Mouse (Mus musculus): Measurements from ENCODE around the gene Rnpepl1. TPM values are rescaled to one million over a fixed set of nuclear protein-coding genes. Genes with fewer than 3 reads are reported as not detected.

Rnpepl1 gene
- 43.1 and 48.1 TPM in 2 replicates for polyA plus RNA-seq (2012; rRNA removed)

DNA sequence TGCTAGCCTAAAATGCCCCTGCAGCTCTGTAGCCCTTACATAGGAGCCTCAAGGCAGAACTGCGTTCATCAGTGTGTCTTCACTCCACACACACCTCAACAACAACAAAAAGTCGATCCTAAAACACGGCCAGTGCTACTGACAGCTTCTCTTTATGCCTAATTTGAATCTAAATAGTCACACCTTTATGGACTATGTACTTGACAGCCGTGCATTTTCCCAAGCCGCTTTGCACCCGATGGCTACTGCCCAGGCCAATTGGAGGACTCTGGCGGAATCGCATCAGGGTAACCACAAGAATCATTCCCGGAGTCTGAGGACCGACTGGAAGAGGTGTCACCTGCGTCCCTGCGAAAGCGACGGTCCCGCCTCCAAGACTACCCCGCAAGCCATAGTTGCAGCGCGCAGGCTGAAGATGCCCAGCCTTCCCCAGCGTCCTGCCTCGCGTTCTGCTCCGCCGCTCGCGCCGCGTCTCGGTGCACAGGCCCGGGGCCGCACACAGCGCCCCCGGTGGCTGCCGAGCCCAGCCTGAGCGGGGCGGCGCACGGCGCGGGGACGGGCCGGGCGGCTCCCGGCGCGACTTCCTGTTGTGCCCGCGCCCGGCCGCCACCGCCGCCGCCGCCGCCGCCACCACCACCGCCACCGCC lies at the start of gene Rnpepl1:
TSS of gene Rnpepl1 (plus strand) at position 545 of the 647 bp plus-strand sequence.
- DNase-seq (ENCODE audit: extremely low spot score in 1 of 2, low spot score in 1 of 2): peak in 1 of 2 experiments; percentile 78

DNA sequence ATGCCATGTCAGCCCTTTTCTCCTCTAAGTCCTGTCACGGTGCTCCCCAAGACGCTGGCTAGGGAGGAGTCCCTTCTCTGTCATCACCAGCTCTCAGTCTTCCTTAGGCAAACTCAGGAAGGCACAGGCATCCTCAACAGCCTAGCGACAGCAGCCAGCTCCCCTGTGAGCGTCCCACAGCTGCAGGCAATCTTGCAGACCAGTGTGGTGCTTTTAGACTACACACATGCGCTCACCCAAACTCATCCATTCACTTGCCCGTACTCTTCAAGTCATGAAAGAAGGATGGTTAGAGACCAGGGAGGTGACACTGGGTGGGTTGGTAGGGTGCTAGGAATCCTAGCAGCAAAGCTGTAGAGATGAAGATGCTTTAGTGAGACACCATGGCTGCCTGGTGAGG lies 49.1 kb upstream of the Rnpepl1 start:
- DNase-seq (ENCODE audit: extremely low spot score in 1 of 2, low spot score in 1 of 2): no peak

DNA sequence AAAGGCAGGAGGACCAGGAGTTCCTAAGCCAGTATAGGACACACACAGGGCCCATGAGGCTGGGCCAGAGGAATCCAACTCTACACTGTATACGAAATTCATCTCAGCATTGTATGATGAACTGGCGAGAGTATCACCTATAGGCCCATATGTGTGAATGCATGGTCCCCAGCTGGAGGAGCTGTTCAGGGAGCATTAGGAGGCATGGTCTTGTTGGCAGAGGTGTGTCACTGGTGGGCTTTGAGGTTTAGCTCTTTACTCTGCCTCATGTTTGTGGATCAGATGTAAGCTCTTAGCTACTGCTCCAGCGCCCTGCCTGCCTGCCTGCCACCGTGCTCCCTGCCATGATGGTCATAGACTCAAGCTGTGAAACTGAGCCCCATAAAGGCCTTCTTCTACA lies 47.3 kb upstream of the Rnpepl1 start:
- no peak for DNase-seq (ENCODE audit: extremely low spot score in 1 of 2, low spot score in 1 of 2)

DNA sequence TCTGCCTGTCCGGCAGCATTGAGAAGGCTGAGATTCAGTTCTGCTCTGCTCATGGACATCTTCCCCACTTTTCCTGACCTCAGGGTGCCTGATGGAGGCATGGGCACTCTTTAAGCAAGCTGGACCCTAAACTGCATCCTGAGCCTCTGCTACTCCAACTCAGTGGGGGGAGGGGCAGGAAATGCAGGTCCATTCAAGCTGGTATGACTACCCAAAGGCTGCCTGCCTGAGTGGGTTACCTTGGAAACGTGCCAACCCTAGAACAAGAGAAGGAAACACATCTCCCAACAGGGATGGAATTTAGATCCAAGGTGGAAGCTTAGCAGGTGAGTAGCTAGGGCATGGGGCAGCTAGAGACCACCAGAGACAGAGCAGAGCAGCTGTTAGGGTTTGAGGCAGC lies 44.4 kb upstream of the Rnpepl1 start:
- no peak for DNase-seq (ENCODE audit: extremely low spot score in 1 of 2, low spot score in 1 of 2)

DNA sequence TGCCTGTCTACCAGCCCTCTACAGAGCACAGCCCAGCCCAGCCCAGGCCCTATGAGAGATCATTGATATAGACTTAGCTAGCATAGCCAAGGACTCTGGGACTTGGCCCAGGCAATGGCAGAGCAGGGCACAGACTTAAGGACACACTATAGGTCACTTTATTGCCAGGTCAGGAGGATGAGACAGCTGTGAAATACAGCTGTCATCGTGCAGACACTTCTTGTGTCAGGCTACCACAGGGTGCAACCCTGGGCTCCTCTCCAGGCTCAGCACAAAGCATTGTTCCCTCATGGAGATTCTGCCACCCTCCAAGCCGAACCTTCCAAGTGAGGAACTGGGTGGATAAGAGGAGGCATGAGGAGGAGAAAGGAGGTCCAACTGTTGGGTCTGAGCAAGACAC lies 40.6 kb upstream of the Rnpepl1 start:
- no peak for DNase-seq (ENCODE audit: extremely low spot score in 1 of 2, low spot score in 1 of 2)

DNA sequence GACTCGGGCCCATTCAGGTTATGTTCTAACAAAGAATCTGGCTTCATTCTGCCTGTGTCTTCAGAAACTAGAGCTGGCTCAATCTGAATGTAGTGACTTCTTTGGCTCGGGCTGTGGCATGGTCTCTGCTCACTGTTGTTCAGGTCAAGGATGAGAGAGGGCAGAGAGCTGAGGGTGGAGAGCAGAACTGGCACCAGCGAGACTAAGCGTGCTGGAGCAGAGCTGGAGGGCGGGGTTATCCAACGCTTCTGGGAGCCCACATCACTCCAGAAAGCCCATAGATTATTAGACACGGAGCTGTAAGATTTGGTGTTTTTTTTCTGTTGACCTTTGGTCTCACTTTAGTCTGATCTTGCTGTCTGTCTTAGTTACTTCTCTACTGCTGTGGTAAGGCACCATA lies 37.9 kb upstream of the Rnpepl1 start:
- no peak for DNase-seq (ENCODE audit: extremely low spot score in 1 of 2, low spot score in 1 of 2)

DNA sequence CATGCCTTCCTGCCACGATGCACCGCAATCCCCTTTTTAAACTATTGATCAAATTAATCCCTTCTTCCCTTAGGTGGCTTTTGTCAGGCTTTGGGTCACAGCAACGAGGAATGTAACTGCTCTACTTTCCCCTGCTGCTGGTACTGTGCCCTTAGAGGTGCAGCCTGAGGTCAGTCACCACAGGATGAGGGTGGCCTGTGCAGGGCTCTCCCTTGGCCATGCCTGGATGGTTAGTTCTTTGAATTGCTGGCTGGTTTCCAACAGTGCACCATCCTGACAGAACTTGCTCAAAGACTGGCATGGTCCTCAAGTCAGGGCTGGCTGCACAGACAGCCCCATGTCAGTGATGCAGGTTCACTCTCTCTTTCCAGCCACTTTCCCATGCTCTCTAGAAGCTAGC lies 36.6 kb upstream of the Rnpepl1 start:
- no peak for DNase-seq (ENCODE audit: extremely low spot score in 1 of 2, low spot score in 1 of 2)

DNA sequence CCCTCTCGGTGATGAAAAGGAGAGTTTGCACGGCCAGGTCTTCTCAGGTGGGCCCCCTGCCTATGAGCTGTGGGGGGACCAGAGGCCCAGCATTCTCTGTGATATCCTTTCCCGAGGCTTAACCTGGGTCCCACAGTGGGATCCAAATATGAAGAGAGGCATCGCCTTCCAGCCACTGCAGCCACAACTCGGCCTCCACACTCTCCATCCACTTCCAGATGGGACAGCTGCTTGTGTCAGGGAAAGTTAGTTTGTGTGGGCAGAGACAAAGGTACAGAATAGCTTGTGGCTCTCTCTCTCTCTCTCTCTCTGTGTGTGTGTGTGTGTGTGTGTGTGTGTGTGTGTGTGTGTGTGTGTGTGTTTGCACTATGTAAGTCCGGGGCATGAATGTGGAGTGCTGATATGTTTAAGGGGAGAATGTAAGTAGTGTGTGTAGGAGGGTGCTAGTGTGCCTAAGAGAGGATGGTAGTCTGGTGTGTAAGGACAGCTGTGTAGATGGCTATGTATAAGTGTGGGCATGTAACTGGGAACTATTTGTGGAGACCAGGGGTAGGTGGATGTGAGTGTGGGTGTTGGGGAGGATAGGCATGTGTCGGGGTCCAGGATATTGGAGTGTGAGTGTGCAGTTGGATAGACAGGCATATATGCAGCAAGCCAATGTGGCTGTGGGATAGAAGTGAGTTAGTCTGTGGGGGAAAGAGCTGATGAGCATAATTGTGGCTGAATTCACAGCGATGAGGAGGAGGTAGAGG lies 35.0 kb upstream of the Rnpepl1 start:
- peak; percentile 33 to 43 for DNase-seq (ENCODE audit: extremely low spot score in 1 of 2, low spot score in 1 of 2)

DNA sequence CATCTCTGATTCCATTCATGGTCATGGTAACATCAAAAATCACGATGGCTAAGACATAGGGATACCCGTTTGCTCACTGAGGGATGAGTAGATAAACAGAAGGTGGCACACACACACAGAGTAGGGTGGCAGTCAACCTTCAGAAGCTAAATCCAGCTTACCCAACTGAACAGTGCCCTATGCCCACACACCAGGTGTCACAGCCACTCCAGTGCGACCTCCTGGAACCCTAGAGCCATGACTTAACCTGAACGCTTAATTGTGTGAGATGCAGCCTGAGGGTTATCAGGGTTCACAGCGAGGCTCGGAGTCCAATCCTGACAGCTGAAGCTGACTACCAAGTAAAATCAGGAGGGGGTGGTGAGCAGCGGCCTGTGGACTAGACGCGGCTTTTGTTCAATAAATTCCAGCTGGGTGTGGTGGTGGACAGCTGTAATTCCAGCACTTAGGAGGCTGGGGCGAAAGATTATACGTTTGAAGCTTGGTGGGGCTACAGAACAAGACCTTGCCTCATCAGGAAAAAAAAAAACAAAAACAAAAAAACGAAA lies 33.1 kb upstream of the Rnpepl1 start:
- no peak for DNase-seq (ENCODE audit: extremely low spot score in 1 of 2, low spot score in 1 of 2)

DNA sequence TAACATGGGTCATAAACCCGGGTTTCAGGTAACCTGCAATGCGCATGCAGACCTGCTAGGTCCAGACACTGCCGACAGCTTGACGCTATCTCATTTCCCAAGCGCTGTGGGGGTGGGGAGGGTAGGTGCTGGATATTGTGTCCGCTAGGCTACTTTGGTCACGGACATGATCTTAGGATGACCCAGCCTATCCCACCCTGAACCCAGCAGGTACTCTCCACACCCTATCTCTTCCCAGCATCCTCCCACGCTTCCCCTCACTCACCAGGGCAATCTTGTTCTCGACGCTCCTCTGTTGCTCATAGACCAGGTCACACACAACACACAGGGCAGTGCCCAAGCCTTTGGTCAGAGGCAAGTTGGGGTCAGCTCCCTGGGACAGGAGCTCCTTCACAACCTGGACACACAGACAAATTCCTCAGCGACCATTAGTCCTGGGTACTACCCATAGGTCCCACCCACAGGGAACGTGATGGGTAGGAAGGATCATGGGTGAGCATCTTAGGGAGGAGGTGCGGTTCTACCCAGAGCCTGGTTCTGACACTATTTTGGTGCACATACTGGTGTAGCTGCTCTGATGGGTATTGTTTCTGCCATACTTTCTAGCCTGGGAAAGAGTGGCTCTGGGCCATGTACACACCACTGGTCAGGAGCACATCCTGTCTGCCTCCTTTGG lies 32.4 kb upstream of the Rnpepl1 start:
- DNase-seq (ENCODE audit: extremely low spot score in 1 of 2, low spot score in 1 of 2): no peak

DNA sequence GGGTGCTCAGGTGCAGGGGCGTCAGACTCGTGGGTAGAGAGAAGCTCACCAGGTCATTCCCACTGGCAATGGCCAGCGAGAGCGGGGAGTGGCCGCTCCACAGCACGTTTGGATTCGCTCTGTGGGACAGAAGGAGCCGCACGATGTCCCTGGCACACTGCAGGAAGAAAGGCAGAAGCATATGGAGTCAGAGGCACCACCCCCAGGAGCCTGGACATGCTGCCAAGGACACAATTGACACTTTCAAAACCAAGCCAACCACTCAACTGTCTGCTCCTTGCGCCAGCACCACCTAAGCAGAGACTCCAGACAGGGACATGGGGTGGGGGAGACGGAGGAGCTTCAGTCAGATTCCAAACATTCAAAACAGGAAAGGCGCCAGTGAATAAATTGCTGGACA lies 31.3 kb upstream of the Rnpepl1 start:
- DNase-seq (ENCODE audit: extremely low spot score in 1 of 2, low spot score in 1 of 2): peak; percentile 55 to 63

DNA sequence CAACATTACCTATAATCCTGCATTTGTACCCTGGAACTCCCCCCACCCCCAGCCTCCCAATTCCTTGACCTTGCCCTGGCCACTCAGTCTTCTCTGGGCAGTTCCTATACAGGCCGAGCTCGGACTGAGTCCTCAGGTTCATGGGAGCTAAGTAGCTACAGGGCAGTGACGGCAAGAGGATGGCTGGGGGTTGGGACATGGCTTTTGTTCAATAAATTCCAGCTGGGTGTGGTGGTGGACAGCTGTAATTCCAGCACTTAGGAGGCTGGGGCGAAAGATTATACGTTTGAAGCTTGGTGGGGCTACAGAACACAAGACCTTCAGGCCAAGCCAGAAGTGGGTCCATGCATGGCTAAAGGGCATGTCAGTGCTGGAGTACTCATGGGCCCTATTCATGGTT lies 30.5 kb upstream of the Rnpepl1 start:
- DNase-seq (ENCODE audit: extremely low spot score in 1 of 2, low spot score in 1 of 2): no peak

DNA sequence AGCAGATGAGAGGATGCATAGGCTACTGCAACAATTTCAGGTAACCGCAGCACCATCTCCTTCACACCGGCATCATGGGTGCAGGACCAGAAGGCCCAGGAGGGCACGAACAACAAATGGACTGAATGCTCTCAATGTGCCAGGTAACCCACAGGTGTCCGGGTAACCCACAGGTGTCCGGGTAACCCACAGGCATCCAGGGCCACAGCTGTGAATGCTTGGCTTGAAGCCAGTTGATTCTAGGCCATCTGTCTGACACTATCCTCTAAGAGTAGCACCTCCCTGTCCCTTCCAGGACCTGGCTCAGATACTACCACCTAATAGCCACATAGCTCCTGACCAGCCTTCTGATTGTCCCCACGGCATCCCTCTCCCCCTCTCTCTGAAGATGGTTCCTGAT lies 28.6 kb upstream of the Rnpepl1 start:
- no peak for DNase-seq (ENCODE audit: extremely low spot score in 1 of 2, low spot score in 1 of 2)

DNA sequence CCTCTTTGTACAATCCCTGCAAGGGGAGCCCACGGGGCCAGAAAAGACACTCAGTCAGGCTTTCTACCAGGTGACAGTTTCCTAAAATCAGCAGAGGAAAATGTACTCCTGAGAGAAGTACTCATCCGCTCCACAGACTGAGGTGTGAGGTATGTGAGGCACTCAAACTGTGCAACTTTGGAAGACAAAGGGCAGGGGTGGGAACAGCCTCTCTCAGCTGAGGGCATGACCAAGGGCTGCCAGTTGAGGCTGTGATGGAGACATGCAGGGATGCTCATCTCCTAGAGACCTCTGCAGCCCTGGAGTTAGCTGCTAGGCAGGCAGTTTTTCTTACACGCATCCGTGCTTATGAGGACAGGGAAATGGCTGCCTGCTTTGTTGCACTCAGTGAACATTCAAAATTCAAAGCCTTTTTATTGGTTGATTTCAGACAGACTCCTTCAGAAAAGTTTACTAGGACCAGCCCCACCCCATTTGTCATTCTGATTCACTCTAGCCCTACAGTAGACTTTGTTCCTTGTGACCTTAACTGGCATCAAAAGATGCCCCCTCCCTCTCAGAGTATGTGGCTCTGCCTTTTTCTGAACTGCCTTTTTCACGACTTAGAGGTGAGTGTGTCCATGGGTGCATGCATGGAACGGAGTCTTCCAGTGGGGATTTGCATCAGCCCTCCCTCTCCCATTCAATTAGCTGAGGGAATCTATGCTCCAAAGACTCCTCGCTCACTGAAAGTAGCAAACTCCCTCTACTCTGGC lies 21.5 kb upstream of the Rnpepl1 start:
- DNase-seq (ENCODE audit: extremely low spot score in 1 of 2, low spot score in 1 of 2): no peak

DNA sequence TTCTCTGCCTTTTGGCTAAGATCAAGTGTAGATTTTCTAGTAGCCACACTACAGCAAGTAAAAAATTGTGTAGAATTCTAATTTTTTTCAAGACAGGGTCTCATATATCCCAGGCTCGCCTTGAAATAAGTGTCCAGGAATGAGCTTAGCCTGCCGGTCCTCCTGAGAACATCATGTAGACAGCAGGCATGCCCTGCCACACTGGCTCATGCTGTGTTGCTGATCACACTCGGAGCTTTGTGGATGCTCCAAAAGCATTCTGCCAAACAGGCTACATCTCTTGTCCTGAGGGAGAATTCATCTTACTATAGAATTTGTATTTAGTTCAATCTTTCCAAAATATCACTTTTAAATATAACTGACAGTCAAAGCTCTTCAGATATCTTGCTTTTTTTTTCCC lies 17.8 kb upstream of the Rnpepl1 start:
- DNase-seq (ENCODE audit: extremely low spot score in 1 of 2, low spot score in 1 of 2): no peak

DNA sequence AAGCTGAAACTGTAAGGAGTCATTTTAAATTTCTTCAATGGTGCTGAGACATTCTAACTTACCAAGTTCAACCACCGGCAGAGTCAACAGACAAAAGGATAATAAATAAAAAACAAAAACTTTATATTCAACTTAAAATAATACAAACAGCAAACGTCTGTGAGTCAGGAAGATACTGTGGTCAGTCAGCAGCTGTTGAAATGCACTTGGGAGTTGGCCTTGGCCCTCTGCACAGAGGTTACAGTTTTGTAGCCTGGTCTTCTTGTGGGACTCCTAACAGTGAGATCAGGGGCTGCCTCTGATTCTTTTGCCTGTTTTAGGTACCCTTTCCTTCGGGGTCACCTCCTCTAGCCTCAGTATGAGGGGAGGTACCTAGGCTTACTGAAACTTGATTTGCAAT lies 16.7 kb upstream of the Rnpepl1 start:
- DNase-seq (ENCODE audit: extremely low spot score in 1 of 2, low spot score in 1 of 2): no peak

DNA sequence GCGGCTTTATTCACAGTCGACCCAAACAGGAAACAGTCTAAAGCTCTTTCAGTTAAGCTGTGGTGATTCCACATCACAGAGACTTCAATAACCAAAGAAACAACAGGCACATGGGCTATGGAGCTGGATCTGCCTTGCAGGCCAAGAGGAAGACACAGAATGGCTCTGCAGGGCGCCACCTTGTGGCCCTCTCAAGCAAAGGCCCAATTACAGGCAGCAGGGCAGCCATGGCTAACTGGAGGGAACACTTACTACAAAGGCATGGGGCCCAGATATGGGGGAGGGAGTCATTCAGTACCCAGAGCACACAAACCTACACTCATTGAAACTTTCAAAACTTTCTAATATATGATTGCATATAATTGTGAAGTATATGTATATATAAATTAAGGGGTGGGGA lies 15.5 kb upstream of the Rnpepl1 start:
- peak in 1 of 2 experiments; percentile 90 for DNase-seq (ENCODE audit: extremely low spot score in 1 of 2, low spot score in 1 of 2)

DNA sequence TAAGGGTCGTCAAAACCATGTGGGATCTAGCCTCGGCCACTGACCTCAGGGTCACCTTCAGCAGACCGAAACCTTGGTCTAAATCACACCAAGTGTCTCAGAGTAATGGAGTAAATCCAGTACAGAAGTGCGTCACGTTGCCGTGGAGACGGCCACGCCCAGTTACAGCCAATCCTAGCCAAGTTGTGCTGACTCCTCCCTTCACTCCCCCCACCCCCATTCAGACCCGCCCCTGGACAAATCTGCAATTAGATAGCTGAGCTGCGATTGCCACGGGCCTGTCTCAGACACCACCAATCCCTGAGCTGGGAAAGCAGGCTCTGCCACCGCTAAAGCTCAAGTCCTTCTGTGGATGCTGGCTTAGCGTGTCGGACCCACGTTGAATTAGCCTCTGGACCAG lies 7.8 kb upstream of the Rnpepl1 start, which contains the start of gene Ankmy1:
TSS of gene Ankmy1 (minus strand) at position 121 of the 400 bp plus-strand sequence.
- peak in 1 of 2 experiments; percentile 72 for DNase-seq (ENCODE audit: extremely low spot score in 1 of 2, low spot score in 1 of 2)

DNA sequence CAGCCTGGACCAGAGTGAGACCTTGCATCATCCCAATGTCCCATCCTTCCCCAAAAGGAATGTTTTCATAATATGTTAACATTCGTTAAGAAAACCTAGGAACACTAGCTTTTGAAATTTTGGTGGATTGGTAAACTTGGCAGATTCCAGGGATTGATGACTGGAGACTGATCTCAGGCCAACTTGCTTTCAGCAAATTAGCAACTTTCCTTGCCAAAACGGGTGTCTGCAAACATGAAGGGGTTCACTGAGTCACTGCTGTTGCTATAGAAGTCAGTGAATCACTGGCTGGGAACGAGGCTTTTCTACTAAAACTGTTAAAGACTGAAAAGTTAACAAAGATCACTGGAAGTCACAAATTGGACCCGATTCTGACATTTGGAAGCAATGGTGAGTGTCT lies 7.0 kb upstream of the Rnpepl1 start:
- DNase-seq (ENCODE audit: extremely low spot score in 1 of 2, low spot score in 1 of 2): peak in 1 of 2 experiments; percentile 78

DNA sequence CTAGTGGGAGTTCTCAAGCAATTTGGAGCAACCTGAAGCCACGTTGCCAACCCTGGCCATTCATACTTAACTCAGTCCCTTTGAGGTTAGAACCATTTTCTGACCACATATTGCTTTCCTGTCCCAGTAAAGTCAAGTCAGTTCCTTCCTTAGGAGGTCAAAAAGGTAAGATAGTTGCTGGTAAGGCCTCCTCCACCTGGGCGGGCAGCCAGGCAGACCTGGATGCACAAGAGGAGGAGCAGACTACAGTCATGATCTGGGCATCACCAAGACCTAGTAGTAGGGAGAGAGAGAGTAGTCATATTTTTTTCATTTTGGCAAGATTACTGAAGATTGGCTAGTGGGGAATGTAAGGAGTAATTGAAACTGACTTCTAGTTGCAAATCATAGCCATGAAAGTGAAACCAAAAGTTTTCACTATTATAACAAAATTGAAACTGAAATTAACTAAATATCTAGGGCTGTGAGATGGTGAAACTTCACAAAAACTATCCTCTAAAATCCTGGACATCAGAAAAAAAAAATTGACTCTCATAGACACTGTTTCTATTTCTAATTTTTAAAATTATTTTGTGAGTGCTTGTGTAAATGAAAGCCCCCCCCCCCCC lies 4.8 kb upstream of the Rnpepl1 start:
- no peak for DNase-seq (ENCODE audit: extremely low spot score in 1 of 2, low spot score in 1 of 2)
